Mouse (Mus musculus): ENCODE results near the gene Pnpla7.

GRCm38 (mm10) chr2:24949421-24950188 is 26.2 kb upstream of the Pnpla7 start, which contains the start of gene Zmynd19:
- no peak for TF ChIP-seq CTCF (IDR thresholded peaks at IDR 0.05; ENCODE audit: extremely low read depth, insufficient read depth, insufficient read length, insufficient replicate concordance)
- no peak; the same call in 1 of the 2 replicates for TF ChIP-seq POLR2A (IDR thresholded peaks at IDR 0.05; ENCODE audit: low read depth, low read length)

Data from spleen, adult 2 months (tissue).